Mouse (Mus musculus) frontal cortex, adult 2 months (tissue): Measurements from ENCODE around the gene Chka. TPM values are rescaled to one million over a fixed set of nuclear protein-coding genes. Genes with fewer than 3 reads are reported as not detected.

ENCODE experiments used
- DNase-seq, 2 experiments: peaks; one replicate each; pipeline ENCODE4 v3.0.0; 2022; ENCODE audit warnings: low spot score in 1 of 2; ENCODE audit errors: extremely low spot score in 1 of 2
- polyA plus RNA-seq: library from polyadenylated mRNA; depleted of rRNA; stranded (reverse); fragments of >200 nt; gene quantifications from 2 replicates; pipeline ENCODE4 v1.2.3, GENCODE M21; 2012; rRNA removed

The Chka gene
- polyA plus RNA-seq, 1 experiment, result 121 TPM

DNA sequence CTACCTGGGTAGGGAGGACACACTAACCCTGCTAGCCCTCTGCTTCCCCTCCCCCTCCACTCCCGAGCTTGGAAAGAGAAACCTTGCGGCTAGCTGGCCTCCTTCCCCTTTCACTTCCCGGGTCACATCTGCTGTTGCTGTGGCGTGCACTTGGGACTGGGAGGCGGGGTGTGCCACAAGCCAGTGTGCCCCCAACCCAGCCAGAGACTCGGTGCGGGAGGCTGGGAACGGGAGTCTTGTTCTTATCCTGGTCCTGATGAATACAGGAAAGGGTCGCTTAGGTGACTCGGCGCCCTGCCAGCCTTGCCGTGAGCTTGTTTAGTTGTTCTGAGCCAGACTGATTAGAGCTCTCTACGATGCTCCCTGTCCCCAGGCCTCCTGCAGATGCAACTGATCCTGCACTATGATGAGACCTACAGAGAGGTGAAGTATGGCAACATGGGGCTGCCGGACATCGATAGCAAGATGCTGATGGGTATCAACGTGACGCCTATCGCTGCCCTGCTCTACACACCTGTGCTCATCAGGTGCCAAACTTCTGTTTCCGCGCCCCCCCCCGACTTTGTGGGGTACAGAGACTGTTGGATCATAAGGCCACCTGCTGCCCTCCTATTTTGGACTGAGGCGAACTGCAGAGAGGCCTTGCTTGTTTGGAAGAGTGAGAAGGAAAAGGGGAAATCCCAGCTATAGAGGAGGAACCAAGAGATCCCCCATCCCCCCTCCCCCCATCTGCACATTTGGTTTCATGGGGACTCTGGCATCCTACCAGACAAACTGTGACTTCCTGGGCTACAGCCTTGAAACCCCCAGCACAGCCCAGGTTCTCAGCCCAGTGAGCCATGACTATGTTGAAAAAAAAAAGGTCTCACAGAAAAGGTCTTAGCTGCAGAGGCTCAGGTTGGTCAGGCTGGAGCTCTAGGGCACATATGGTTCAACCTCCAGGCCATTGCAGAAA is 84.6 kb downstream of the Chka start:
- peak in 1 of 2 experiments; percentile 41 for DNase-seq

GRCm38 (mm10) chr19:3942315-3942714 is 90.7 kb downstream of the Chka start:
- no peak for DNase-seq

DNA sequence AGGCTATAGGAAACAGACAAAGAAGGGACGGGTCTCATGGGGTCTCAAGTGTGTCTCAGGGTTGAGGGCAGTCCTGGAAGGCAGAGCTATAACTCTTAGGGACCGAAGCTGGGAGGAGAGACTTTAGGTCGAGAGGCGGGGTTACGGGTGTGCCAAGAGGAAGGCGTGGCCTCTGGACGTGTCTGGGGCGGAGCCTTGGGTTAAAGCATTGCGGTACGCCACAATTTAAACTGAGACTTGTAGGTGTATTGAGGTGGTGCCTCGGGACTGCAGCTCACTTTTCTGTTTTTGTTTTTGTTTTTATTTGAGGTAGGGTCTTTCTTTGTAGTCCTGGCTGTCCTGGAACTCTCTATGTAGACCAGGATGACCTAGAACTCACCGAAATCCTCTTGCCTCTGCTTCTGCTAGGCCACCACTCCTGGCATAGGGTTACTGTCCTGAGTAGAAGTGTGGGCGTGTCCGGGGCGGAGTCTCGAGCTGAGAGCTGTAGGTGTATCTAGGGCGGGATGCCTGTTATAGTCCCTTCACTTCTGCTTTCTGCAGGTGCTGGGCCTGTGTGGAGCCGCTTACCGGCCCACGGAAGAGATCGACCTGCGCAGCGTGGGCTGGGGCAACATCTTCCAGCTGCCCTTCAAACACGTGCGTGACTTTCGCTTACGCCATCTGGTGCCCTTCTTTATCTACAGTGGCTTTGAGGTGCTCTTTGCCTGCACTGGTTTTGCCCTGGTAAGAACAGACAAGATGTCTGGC is 91.6 kb downstream of the Chka start:
- no peak for DNase-seq

Other genes starting within 250 kb of the Chka start
- gene Lrp5, start 165.2 kb upstream of the Chka start, polyA plus RNA-seq, result 4.9 and 5.2 TPM in 2 replicates
- 32.8 and 37.2 TPM in 2 replicates for gene 1810055G02Rik, start 143.5 kb upstream of the Chka start, polyA plus RNA-seq
- gene Kmt5b, start 84.4 kb upstream of the Chka start, polyA plus RNA-seq, result 36.3 and 37.2 TPM in 2 replicates
- gene Tcirg1, start 55.4 kb downstream of the Chka start, polyA plus RNA-seq, result 45.5 and 48.1 TPM in 2 replicates
- 283 and 291 TPM in 2 replicates for gene Ndufs8, start 61.0 kb downstream of the Chka start, polyA plus RNA-seq
- 7.9 and 8.5 TPM in 2 replicates for gene Aldh3b1, start 78.0 kb downstream of the Chka start, polyA plus RNA-seq
- 31.5 and 34.7 TPM in 2 replicates for gene Unc93b1, start 83.4 kb downstream of the Chka start, polyA plus RNA-seq
- 0.38 and 0.58 TPM in 2 replicates for gene Aldh3b3, start 106.9 kb downstream of the Chka start, polyA plus RNA-seq
- gene Aldh3b2, start 120.6 kb downstream of the Chka start, polyA plus RNA-seq, result 3.5 and 3.6 TPM in 2 replicates
- gene Acy3, start 134.8 kb downstream of the Chka start, polyA plus RNA-seq, result 5.6 and 5.8 TPM in 2 replicates
- gene Tbx10, start 141.0 kb downstream of the Chka start, polyA plus RNA-seq, result not detected in 2 replicates
- 7.1 and 8.4 TPM in 2 replicates for gene Nudt8, start 148.8 kb downstream of the Chka start, polyA plus RNA-seq
- 6.3 TPM in 2 replicates for gene Gm49405, start 148.9 kb downstream of the Chka start, polyA plus RNA-seq
- gene Doc2g, start 151.5 kb downstream of the Chka start, polyA plus RNA-seq, result 287 and 325 TPM in 2 replicates
- 248 and 270 TPM in 2 replicates for gene Ndufv1, start 161.0 kb downstream of the Chka start, polyA plus RNA-seq
- 454 and 506 TPM in 2 replicates for gene Gstp1, start 186.2 kb downstream of the Chka start, polyA plus RNA-seq
- 5.1 and 14.7 TPM in 2 replicates for gene Gstp2, start 194.2 kb downstream of the Chka start, polyA plus RNA-seq
- not detected in 2 replicates for gene Gstp3, start 207.8 kb downstream of the Chka start, polyA plus RNA-seq
- not detected in 2 replicates for gene Cabp2, start 229.8 kb downstream of the Chka start, polyA plus RNA-seq
- 50.3 and 58.5 TPM in 2 replicates for gene Cdk2ap2, start 245.4 kb downstream of the Chka start, polyA plus RNA-seq
- 290 and 305 TPM in 2 replicates for gene Pitpnm1, start 248.2 kb downstream of the Chka start, polyA plus RNA-seq